Mouse (Mus musculus): ENCODE results near the gene Tacc2.

- TF ChIP-seq EP300 (optimal IDR thresholded peaks at IDR 0.05): no peak
- TF ChIP-seq CTCF (IDR thresholded peaks at IDR 0.05; ENCODE audit: low read depth): no peak
Observed at GRCm38 (mm10) chr7:130606958-130607357, 29.7 kb downstream of the Tacc2 start.

Data from stomach, postnatal 0 days (tissue).